Mouse (Mus musculus): ENCODE measurements at regions not wholly inside any gene's neighbourhood (a gene's known extent, or its start where the extent isn't known, plus 50 kb on each side); places are given as distances from the start of the nearest gene placed in this dataset.

DNA sequence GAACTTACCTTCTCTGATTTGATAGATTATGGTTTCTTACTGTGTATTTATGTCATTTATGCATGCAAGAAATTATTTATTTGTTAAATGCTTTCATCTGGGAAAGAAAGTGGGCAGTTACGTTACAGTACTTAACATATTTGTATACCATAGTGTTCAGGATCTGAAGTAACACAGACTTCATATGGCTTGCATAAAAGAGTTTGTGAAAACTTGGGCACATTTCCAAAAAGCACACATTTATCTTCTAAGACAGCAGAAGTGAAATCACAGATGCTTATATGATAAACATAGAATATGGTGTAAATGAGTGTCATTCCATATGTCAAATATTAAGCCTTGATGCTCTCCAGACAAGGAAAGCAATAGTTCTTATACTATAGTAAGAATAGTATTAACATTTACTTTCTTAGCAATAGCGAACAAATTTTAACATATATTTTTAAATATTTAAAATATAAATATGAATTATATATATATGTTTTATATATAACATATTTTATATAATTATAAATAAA is 4549.1 kb upstream of the Gm7489 start:
- peak; percentile 61; the same call in 1 of the 2 replicates for ATAC-seq (ENCODE audit: insufficient number of reproducible peaks, insufficient read depth, low FRiP score, low read depth)

DNA sequence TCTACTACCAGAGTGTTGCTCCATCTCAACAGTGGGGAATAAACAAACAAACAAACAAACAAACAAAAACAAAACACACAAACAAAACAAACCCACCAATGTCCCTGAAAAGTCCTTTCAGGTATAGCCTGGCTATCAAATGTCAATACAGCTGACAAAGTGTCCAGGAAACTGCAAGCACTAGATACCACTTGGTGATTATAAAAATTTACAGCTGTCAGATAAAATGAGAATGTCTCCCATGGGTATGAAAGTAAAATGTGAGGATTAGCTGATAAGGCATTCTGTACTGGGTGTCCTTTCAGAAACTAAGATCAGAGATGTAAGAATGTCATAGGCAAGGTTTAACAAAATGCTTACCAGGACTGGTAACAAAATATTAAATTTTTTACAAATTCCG is 4537.7 kb upstream of the Gm7489 start:
- Histone ChIP-seq H3K27me3 (ENCODE audit: control insufficient read depth, insufficient read depth, low read length) (no peaks in the 10 kb centered on the region), H3K4me3 (ENCODE audit: low read depth, low read length) (no peak overlapping the region), H3K4me2 (replicated peaks; ENCODE audit: low read depth, low read length) (no peak overlapping the region), H3K9me3 (ENCODE audit: control insufficient read depth, low read depth, low read length) (no peaks in the 10 kb centered on the region), H3K4me1 (ENCODE audit: control insufficient read depth, insufficient read depth, low read length) (no peaks in the 10 kb centered on the region), H3K27ac (ENCODE audit: low read length) (no peak overlapping the region), H3K9ac (replicated peaks; ENCODE audit: low read depth, low read length) (no peak overlapping the region), H3K36me3 (ENCODE audit: control insufficient read depth, insufficient read depth, low read length) (no peaks in the 10 kb centered on the region)
- WGBS = 89% methylated on average over 1 of the region's 1 CpGs
- no peak for ATAC-seq (ENCODE audit: insufficient number of reproducible peaks, insufficient read depth, low FRiP score, low read depth)

More for the DNA sequence above, 4549.1 kb upstream of the Gm7489 start:
- Histone ChIP-seq H3K4me2 (replicated peaks; ENCODE audit: low read depth, low read length) (no peak overlapping the region), H3K4me1 (ENCODE audit: control insufficient read depth, insufficient read depth, low read length) (no peaks in the 10 kb centered on the region), H3K9ac (replicated peaks; ENCODE audit: low read depth, low read length) (no peak overlapping the region), H3K4me3 (ENCODE audit: low read depth, low read length) (no peak overlapping the region), H3K27me3 (ENCODE audit: control insufficient read depth, insufficient read depth, low read length) (no peaks in the 10 kb centered on the region), H3K9me3 (ENCODE audit: control insufficient read depth, low read depth, low read length) (no peaks in the 10 kb centered on the region), H3K36me3 (ENCODE audit: control insufficient read depth, insufficient read depth, low read length) (no peaks in the 10 kb centered on the region), H3K27ac (ENCODE audit: low read length) (no peak overlapping the region)
- 38% methylated on average over 2 of the region's 2 CpGs for WGBS

DNA sequence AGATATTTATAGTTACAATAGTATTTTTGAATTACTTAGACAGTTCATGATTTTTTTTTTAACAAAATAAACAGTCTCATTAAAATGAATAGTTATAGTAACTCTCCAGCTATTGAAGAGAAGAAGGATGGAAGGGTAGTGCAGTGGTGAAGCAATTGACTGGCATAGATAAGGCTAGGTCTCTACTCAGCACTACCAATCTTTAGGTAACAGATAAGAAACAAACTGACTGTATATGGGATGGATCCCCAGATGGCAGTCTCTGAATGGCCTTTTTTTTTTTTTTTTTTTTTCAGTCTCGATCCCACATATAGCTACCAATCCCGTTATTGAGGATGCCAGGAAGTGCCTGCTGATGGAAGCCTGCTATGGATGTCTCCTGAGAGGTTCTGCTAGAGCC is 4528.6 kb upstream of the Gm7489 start:
- H3K4me1 ChIP-seq (ENCODE audit: control insufficient read depth, insufficient read depth, low read length) = no peaks in the 10 kb centered on the region
- ATAC-seq (ENCODE audit: insufficient number of reproducible peaks, insufficient read depth, low FRiP score, low read depth) = no peak
- 71% methylated on average over 2 of the region's 2 CpGs for WGBS
- no peaks in the 10 kb centered on the region for H3K27me3 ChIP-seq (ENCODE audit: control insufficient read depth, insufficient read depth, low read length)
- no peaks in the 10 kb centered on the region for H3K36me3 ChIP-seq (ENCODE audit: control insufficient read depth, insufficient read depth, low read length)
- no peak overlapping the region for H3K27ac ChIP-seq (ENCODE audit: low read length)
- H3K9ac ChIP-seq (replicated peaks; ENCODE audit: low read depth, low read length) = no peak overlapping the region
- H3K4me3 ChIP-seq (ENCODE audit: low read depth, low read length) = no peak overlapping the region
- H3K9me3 ChIP-seq (ENCODE audit: control insufficient read depth, low read depth, low read length) = no peaks in the 10 kb centered on the region
- no peak overlapping the region for H3K4me2 ChIP-seq (replicated peaks; ENCODE audit: low read depth, low read length)

DNA sequence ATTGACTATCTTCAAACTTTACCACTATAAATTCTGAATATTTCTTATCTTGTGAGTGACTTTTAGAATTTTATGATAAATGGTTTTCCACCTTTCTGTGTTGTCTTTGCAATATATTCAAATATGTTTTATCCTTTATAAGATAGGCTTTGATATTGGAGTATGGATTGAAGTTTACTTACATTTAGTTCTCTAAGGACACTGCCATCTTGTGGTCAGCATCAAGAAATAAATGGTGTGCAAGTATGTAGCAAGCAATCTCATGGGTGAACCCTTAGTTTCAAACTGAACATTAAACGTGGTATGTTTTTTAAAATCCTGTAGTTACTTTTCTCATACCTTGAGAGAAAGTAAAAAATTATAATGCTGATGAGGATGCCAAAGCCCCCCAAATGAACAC is 4488.7 kb upstream of the Gm7489 start:
- no peak overlapping the region for H3K27ac ChIP-seq (ENCODE audit: low read length)
- H3K36me3 ChIP-seq (ENCODE audit: control insufficient read depth, insufficient read depth, low read length) = no peaks in the 10 kb centered on the region
- 40% methylated on average over 1 of the region's 1 CpGs for WGBS
- H3K9ac ChIP-seq (replicated peaks; ENCODE audit: low read depth, low read length) = no peak overlapping the region
- H3K9me3 ChIP-seq (ENCODE audit: control insufficient read depth, low read depth, low read length) = no peaks in the 10 kb centered on the region
- no peaks in the 10 kb centered on the region for H3K27me3 ChIP-seq (ENCODE audit: control insufficient read depth, insufficient read depth, low read length)
- no peaks in the 10 kb centered on the region for H3K4me1 ChIP-seq (ENCODE audit: control insufficient read depth, insufficient read depth, low read length)
- H3K4me2 ChIP-seq (replicated peaks; ENCODE audit: low read depth, low read length) = no peak overlapping the region
- ATAC-seq (ENCODE audit: insufficient number of reproducible peaks, insufficient read depth, low FRiP score, low read depth) = no peak
- H3K4me3 ChIP-seq (ENCODE audit: low read depth, low read length) = no peak overlapping the region

DNA sequence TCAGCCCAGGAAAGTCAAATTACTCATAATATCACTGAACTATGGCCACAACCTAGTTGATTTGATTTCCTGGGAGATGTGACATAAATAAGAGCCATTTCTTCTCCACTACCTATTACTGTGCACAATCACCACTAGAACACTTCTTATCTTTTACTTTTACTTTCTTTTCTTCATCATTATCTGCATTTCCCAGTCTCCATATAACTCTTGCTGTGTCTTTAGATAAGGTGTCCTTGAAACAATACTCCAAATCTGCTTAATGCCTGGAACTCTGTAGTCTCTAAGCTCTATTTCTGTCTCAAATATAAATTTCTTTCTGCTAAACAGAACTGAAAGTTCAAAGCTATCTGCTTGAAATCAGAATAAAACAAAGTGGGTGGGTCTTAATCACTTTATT is 4471.0 kb upstream of the Gm7489 start:
- H3K4me3 ChIP-seq (ENCODE audit: low read depth, low read length) = no peak overlapping the region

DNA sequence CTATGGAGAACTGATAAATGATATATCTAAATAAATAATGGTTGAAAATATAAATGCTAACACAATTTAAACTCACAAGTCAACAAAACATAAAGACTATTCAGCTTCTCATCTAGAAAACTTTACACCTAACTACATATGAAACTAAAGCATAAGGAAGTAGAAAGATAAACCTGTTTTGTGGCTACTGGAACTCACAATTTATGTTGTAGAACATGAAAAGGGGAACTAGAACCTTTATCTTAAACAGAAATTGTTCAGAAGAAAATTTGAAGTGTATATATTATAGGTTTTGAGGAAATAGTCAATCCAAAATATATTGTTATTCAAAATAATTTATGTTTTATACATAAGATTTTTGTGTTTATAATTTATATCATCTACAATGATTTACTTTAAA is 4433.4 kb upstream of the Gm7489 start:
- Histone ChIP-seq H3K4me3 (ENCODE audit: low read depth, low read length) (no peak overlapping the region), H3K9me3 (ENCODE audit: control insufficient read depth, low read depth, low read length) (no peaks in the 10 kb centered on the region), H3K36me3 (ENCODE audit: control insufficient read depth, insufficient read depth, low read length) (no peaks in the 10 kb centered on the region), H3K4me1 (ENCODE audit: control insufficient read depth, insufficient read depth, low read length) (no peaks in the 10 kb centered on the region), H3K4me2 (replicated peaks; ENCODE audit: low read depth, low read length) (no peak overlapping the region), H3K9ac (replicated peaks; ENCODE audit: low read depth, low read length) (no peak overlapping the region), H3K27ac (ENCODE audit: low read length) (no peak overlapping the region), H3K27me3 (ENCODE audit: control insufficient read depth, insufficient read depth, low read length) (no peaks in the 10 kb centered on the region)
- ATAC-seq (ENCODE audit: insufficient number of reproducible peaks, insufficient read depth, low FRiP score, low read depth) = no peak

More for the DNA sequence above, 4471.0 kb upstream of the Gm7489 start:
- Histone ChIP-seq H3K27ac (ENCODE audit: low read length) (no peak overlapping the region), H3K9ac (replicated peaks; ENCODE audit: low read depth, low read length) (no peak overlapping the region), H3K27me3 (ENCODE audit: control insufficient read depth, insufficient read depth, low read length) (no peaks in the 10 kb centered on the region), H3K36me3 (ENCODE audit: control insufficient read depth, insufficient read depth, low read length) (no peaks in the 10 kb centered on the region), H3K4me2 (replicated peaks; ENCODE audit: low read depth, low read length) (no peak overlapping the region), H3K9me3 (ENCODE audit: control insufficient read depth, low read depth, low read length) (no peaks in the 10 kb centered on the region), H3K4me1 (ENCODE audit: control insufficient read depth, insufficient read depth, low read length) (no peaks in the 10 kb centered on the region)
- no peak for ATAC-seq (ENCODE audit: insufficient number of reproducible peaks, insufficient read depth, low FRiP score, low read depth)

DNA sequence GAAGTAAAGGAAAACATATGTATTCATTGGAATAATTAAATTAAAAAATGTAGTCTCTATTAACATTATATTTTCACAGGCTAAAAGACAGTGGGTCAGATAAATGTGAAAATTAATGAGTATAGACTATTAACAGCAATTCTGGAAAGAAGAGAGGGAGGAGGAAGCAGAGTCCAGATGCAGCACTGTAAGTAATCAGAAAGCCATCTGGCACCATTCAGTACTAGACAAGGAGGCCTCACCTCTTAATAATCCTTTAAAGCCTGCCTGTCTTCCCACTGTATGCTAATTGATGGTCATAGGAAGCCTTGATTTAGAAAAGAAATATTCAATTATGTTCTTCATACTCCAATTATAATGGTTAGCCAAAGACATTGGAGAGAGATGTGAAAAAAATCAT is 4400.1 kb upstream of the Gm7489 start:
- Histone ChIP-seq H3K27ac (ENCODE audit: low read length) (no peak overlapping the region), H3K9me3 (ENCODE audit: control insufficient read depth, low read depth, low read length) (no peaks in the 10 kb centered on the region), H3K4me3 (ENCODE audit: low read depth, low read length) (no peak overlapping the region), H3K4me1 (ENCODE audit: control insufficient read depth, insufficient read depth, low read length) (no peaks in the 10 kb centered on the region), H3K36me3 (ENCODE audit: control insufficient read depth, insufficient read depth, low read length) (no peaks in the 10 kb centered on the region), H3K9ac (replicated peaks; ENCODE audit: low read depth, low read length) (no peak overlapping the region), H3K4me2 (replicated peaks; ENCODE audit: low read depth, low read length) (no peak overlapping the region), H3K27me3 (ENCODE audit: control insufficient read depth, insufficient read depth, low read length) (no peaks in the 10 kb centered on the region)
- no peak for ATAC-seq (ENCODE audit: insufficient number of reproducible peaks, insufficient read depth, low FRiP score, low read depth)

DNA sequence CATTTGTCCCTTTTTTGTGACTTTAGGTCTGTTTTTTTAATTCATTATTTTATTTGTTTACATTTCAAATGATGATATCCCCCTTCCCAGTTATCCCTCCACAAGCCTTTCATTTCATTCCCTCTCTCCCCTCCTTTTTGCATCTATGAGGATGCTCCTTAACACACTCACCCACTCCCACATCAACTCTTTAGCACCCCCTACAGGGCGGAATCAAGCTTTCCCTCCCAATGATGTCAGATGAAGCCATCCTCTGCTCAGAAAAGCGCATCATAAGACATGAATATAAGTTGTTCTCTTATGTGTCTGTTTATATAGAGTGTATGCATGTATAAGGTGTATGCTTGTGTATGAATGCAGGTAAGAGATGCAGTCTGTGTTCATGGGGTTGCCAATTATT is 4391.9 kb upstream of the Gm7489 start:
- Histone ChIP-seq H3K27me3 (ENCODE audit: control insufficient read depth, insufficient read depth, low read length) (no peaks in the 10 kb centered on the region), H3K4me2 (replicated peaks; ENCODE audit: low read depth, low read length) (no peak overlapping the region)

DNA sequence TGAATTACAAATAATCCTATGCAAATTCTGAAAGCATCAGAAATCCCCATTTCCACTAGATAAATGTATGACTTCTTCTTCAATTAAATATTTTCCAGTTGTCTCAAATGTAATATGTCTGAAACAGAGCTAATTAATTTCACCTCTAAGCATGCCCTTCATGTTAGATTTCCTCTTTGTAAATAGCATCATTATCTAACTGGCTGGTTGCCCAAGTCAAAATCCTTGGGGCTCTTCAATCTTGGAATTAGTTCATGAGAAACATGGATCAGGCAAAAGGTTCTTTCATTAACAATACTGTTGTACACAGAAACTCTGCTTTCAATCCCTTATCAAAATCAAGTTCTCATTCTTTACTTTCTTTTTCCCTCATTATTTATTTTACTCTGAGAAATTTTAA is 4382.9 kb upstream of the Gm7489 start:
- no peak overlapping the region for H3K9ac ChIP-seq (replicated peaks; ENCODE audit: low read depth, low read length)
- no peaks in the 10 kb centered on the region for H3K9me3 ChIP-seq (ENCODE audit: control insufficient read depth, low read depth, low read length)
- no peaks in the 10 kb centered on the region for H3K4me1 ChIP-seq (ENCODE audit: control insufficient read depth, insufficient read depth, low read length)
- H3K4me2 ChIP-seq (replicated peaks; ENCODE audit: low read depth, low read length) = no peak overlapping the region
- H3K36me3 ChIP-seq (ENCODE audit: control insufficient read depth, insufficient read depth, low read length) = no peaks in the 10 kb centered on the region
- H3K4me3 ChIP-seq (ENCODE audit: low read depth, low read length) = no peak overlapping the region
- ATAC-seq (ENCODE audit: insufficient number of reproducible peaks, insufficient read depth, low FRiP score, low read depth) = no peak
- no peak overlapping the region for H3K27ac ChIP-seq (ENCODE audit: low read length)
- no peaks in the 10 kb centered on the region for H3K27me3 ChIP-seq (ENCODE audit: control insufficient read depth, insufficient read depth, low read length)

More for the DNA sequence above, 4391.9 kb upstream of the Gm7489 start:
- Histone ChIP-seq H3K27ac (ENCODE audit: low read length) (no peak overlapping the region), H3K4me3 (ENCODE audit: low read depth, low read length) (no peak overlapping the region), H3K4me1 (ENCODE audit: control insufficient read depth, insufficient read depth, low read length) (no peaks in the 10 kb centered on the region), H3K9me3 (ENCODE audit: control insufficient read depth, low read depth, low read length) (no peaks in the 10 kb centered on the region), H3K36me3 (ENCODE audit: control insufficient read depth, insufficient read depth, low read length) (no peaks in the 10 kb centered on the region), H3K9ac (replicated peaks; ENCODE audit: low read depth, low read length) (no peak overlapping the region)
- WGBS = 47% methylated on average over 2 of the region's 2 CpGs
- no peak for ATAC-seq (ENCODE audit: insufficient number of reproducible peaks, insufficient read depth, low FRiP score, low read depth)

Measured in stomach, embryonic 14.5 days (tissue).